Comparison of ENCODE assay signal across 29 mouse cellular contexts in genomic region chr6:97937139-97937538, GRCm38 (mm10).
DNase-seq lines count a peak whose midpoint lies in the region; ATAC-seq and TF ChIP-seq lines count a peak whose summit lies in the region.
"Had no signal": no experiment of that assay in that cellular context is flagged by ENCODE, and none has a peak within 500 bp of the region (broad histone marks: within the 10 kb centered on the region; RNA-seq: fewer than 3 reads in every experiment).

No protein-coding gene starts in this region.

- H3K4me1 ChIP-seq in forebrain, embryonic 11.5 days (replicated peaks; ENCODE audit: control insufficient read depth, insufficient read depth, low read length): peaks cover 9% of the 10 kb centered on the region
- H3K4me1 ChIP-seq in forebrain, embryonic 15.5 days: peaks cover 22% of the 10 kb centered on the region
- peaks cover 49% of the 10 kb centered on the region for H3K4me1 ChIP-seq in heart, embryonic 13.5 days
- no peaks in the 10 kb centered on the region; the same call in none of the 2 replicates for H3K4me1 ChIP-seq in heart, adult 2 months (ENCODE audit: control insufficient read depth, insufficient read depth, low read length)
- H3K4me1 ChIP-seq in midbrain, embryonic 13.5 days (replicated peaks): peaks cover 21% of the 10 kb centered on the region
- H3K4me1 ChIP-seq in midbrain, embryonic 15.5 days: peaks cover 12% of the 10 kb centered on the region
- H3K4me1 ChIP-seq: limb, embryonic 15.5 days; liver, embryonic 13.5 days had no signal

- no peak for DNase-seq in forebrain, embryonic 11.5 days (ENCODE audit: low spot score)
- DNase-seq in heart, adult 2 months: no peak
- no peak for DNase-seq in cerebellum, postnatal 36 days
- DNase-seq: adrenal gland, postnatal 10 days; cerebellum, adult 8-10 months; cerebellum, postnatal 25 days; gastrocnemius, adult 2 months; gastrocnemius, postnatal 36 days; heart, postnatal 36 days; kidney, adult 9 months; kidney, postnatal 10 days; layer of hippocampus, postnatal 36 days; liver, embryonic 13.5 days; right cerebral cortex, postnatal 4 days; thymus, adult 18-20 months; thymus, postnatal 25 days had no signal

- H3K9me3 ChIP-seq in forebrain, embryonic 11.5 days (ENCODE audit: control insufficient read depth, low read length): no peaks in the 10 kb centered on the region
- no peaks in the 10 kb centered on the region for H3K9me3 ChIP-seq in forebrain, embryonic 15.5 days
- no peaks in the 10 kb centered on the region for H3K9me3 ChIP-seq in heart, embryonic 13.5 days
- no peaks in the 10 kb centered on the region for H3K9me3 ChIP-seq in midbrain, embryonic 13.5 days
- no peaks in the 10 kb centered on the region for H3K9me3 ChIP-seq in midbrain, embryonic 15.5 days
- H3K9me3 ChIP-seq: heart, embryonic 10.5 days; hindbrain, embryonic 13.5 days; limb, embryonic 10.5 days; limb, embryonic 15.5 days; liver, embryonic 13.5 days; neural tube, embryonic 13.5 days had no signal

- no peak overlapping the region for H3K4me2 ChIP-seq in forebrain, embryonic 11.5 days (ENCODE audit: low read depth, low read length, severe bottlenecking)
- no peak overlapping the region for H3K4me2 ChIP-seq in forebrain, embryonic 15.5 days (replicated peaks)
- no peak overlapping the region for H3K4me2 ChIP-seq in heart, embryonic 13.5 days
- no peak overlapping the region for H3K4me2 ChIP-seq in midbrain, embryonic 13.5 days (replicated peaks)
- no peak overlapping the region for H3K4me2 ChIP-seq in midbrain, embryonic 15.5 days
- H3K4me2 ChIP-seq: limb, embryonic 15.5 days; liver, embryonic 13.5 days had no signal

- no peak overlapping the region for H3K9ac ChIP-seq in forebrain, embryonic 11.5 days (ENCODE audit: low read length)
- no peak overlapping the region for H3K9ac ChIP-seq in forebrain, embryonic 15.5 days (replicated peaks)
- H3K9ac ChIP-seq in heart, embryonic 13.5 days: no peak overlapping the region
- H3K9ac ChIP-seq in heart, adult 2 months (ENCODE audit: low read depth, low read length): no peak overlapping the region
- no peak overlapping the region for H3K9ac ChIP-seq in midbrain, embryonic 13.5 days (replicated peaks)
- H3K9ac ChIP-seq in midbrain, embryonic 15.5 days: no peak overlapping the region
- H3K9ac ChIP-seq: hindbrain, embryonic 13.5 days; limb, embryonic 15.5 days; liver, embryonic 13.5 days; neural tube, embryonic 13.5 days had no signal

- H3K79me2 ChIP-seq in heart, adult 2 months (replicated peaks; ENCODE audit: control insufficient read depth, insufficient read depth, low read length): 0 out of 2 replicates have a peak, but pooled peaks cover 2% of the 10 kb centered on the region

- no peak for TF ChIP-seq CTCF in heart, adult 2 months (IDR thresholded peaks at IDR 0.05)

- 56% methylated on average over 5 of the region's 5 CpGs for WGBS in forebrain, embryonic 11.5 days
- 54% methylated on average over 5 of the region's 5 CpGs for WGBS in forebrain, embryonic 15.5 days
- WGBS in heart, embryonic 13.5 days: 54% methylated on average over 5 of the region's 5 CpGs
- WGBS in heart, adult 2 months: 61% methylated on average over 5 of the region's 5 CpGs
- WGBS in midbrain, embryonic 13.5 days: 71% methylated on average over 5 of the region's 5 CpGs
- 69% methylated on average over 5 of the region's 5 CpGs for WGBS in midbrain, embryonic 15.5 days

- H3K27me3 ChIP-seq in forebrain, embryonic 11.5 days (ENCODE audit: control insufficient read depth, insufficient read depth, low read length): peaks cover 18% of the 10 kb centered on the region
- H3K27me3 ChIP-seq in forebrain, embryonic 15.5 days: peaks cover 7% of the 10 kb centered on the region; the same call in 1 of the 2 replicates
- no peaks in the 10 kb centered on the region for H3K27me3 ChIP-seq in heart, embryonic 13.5 days (replicated peaks)
- H3K27me3 ChIP-seq in heart, adult 2 months (ENCODE audit: control insufficient read depth, insufficient read depth, low read length): no peaks in the 10 kb centered on the region
- H3K27me3 ChIP-seq in midbrain, embryonic 13.5 days: no peaks in the 10 kb centered on the region
- no peaks in the 10 kb centered on the region for H3K27me3 ChIP-seq in midbrain, embryonic 15.5 days (replicated peaks)
- H3K27me3 ChIP-seq: hindbrain, embryonic 13.5 days; limb, embryonic 15.5 days; liver, embryonic 13.5 days; neural tube, embryonic 13.5 days; Patski had no signal

- ATAC-seq in forebrain, embryonic 11.5 days (replicated peaks; ENCODE audit: low FRiP score): peak; percentile 23; the same call in 1 of the 2 replicates
- ATAC-seq in forebrain, embryonic 15.5 days (replicated peaks): no peak
- no peak for ATAC-seq in heart, embryonic 13.5 days (ENCODE audit: extremely low read depth, insufficient number of reproducible peaks, low FRiP score, low TSS enrichment)
- ATAC-seq in midbrain, embryonic 13.5 days: 0 out of 2 replicates have a peak, but pooled peaks have one; percentile 17
- no peak for ATAC-seq in midbrain, embryonic 15.5 days (replicated peaks)
- ATAC-seq: intestine, postnatal 0 days; Patski had no signal

- H3K27ac ChIP-seq in forebrain, embryonic 11.5 days (ENCODE audit: low read depth, low read length): no peak overlapping the region
- no peak overlapping the region for H3K27ac ChIP-seq in forebrain, embryonic 15.5 days (replicated peaks)
- H3K27ac ChIP-seq in heart, embryonic 13.5 days (replicated peaks): peak overlapping the region; percentile 8
- H3K27ac ChIP-seq in heart, adult 2 months: no peak overlapping the region
- H3K27ac ChIP-seq in midbrain, embryonic 13.5 days: no peak overlapping the region
- no peak overlapping the region for H3K27ac ChIP-seq in midbrain, embryonic 15.5 days
- H3K27ac ChIP-seq: gastrocnemius, adult 2 months; heart, embryonic 10.5 days; hindbrain, embryonic 13.5 days; limb, embryonic 10.5 days; limb, embryonic 15.5 days; liver, embryonic 13.5 days; neural tube, embryonic 13.5 days; stomach, postnatal 0 days had no signal

- H3K4me3 ChIP-seq in forebrain, embryonic 11.5 days (ENCODE audit: low read depth, low read length): no peak overlapping the region
- H3K4me3 ChIP-seq in forebrain, embryonic 15.5 days: no peak overlapping the region
- no peak overlapping the region for H3K4me3 ChIP-seq in heart, embryonic 13.5 days
- no peak overlapping the region for H3K4me3 ChIP-seq in heart, adult 2 months
- no peak overlapping the region for H3K4me3 ChIP-seq in midbrain, embryonic 13.5 days (replicated peaks)
- H3K4me3 ChIP-seq in midbrain, embryonic 15.5 days: no peak overlapping the region
- H3K4me3 ChIP-seq: gastrocnemius, adult 2 months; heart, embryonic 10.5 days; hindbrain, embryonic 13.5 days; limb, embryonic 10.5 days; limb, embryonic 15.5 days; liver, embryonic 13.5 days; neural tube, embryonic 13.5 days had no signal

- intact Hi-C loops in heart, adult 2 months (cut with DNase I): no loop called here

- no peaks in the 10 kb centered on the region for H3K36me3 ChIP-seq in forebrain, embryonic 11.5 days (ENCODE audit: control insufficient read depth, insufficient read depth, low read length)
- H3K36me3 ChIP-seq in forebrain, embryonic 15.5 days: no peaks in the 10 kb centered on the region
- H3K36me3 ChIP-seq in heart, embryonic 13.5 days: peaks cover 20% of the 10 kb centered on the region
- peaks cover 4% of the 10 kb centered on the region; the same call in 1 of the 2 replicates for H3K36me3 ChIP-seq in heart, adult 2 months (ENCODE audit: control insufficient read depth, insufficient read depth, low read length)
- no peaks in the 10 kb centered on the region for H3K36me3 ChIP-seq in midbrain, embryonic 13.5 days
- H3K36me3 ChIP-seq in midbrain, embryonic 15.5 days (replicated peaks): no peaks in the 10 kb centered on the region
- H3K36me3 ChIP-seq: G1E; hindbrain, embryonic 13.5 days; limb, embryonic 10.5 days; limb, embryonic 15.5 days; liver, embryonic 13.5 days; neural tube, embryonic 13.5 days had no signal

- TF ChIP-seq POLR2A in heart, adult 2 months (IDR thresholded peaks at IDR 0.05; ENCODE audit: insufficient read depth, low read depth, low read length): no peak

- no peak for TF ChIP-seq EP300 in heart, adult 2 months (IDR thresholded peaks at IDR 0.05; ENCODE audit: insufficient read depth, low read depth, low read length)

Comparison
In these comparisons a context has a peak if more than half of its experiments do, and no peak if none do; other contexts are left out.
1. ATAC-seq: peak in forebrain, embryonic 11.5 days (single experiment) and midbrain, embryonic 13.5 days (single experiment); none in forebrain, embryonic 15.5 days (single experiment), heart, embryonic 13.5 days (single experiment) and midbrain, embryonic 15.5 days (single experiment).